Mouse (Mus musculus): ENCODE results near the gene Gm960. TPM values are rescaled to one million over a fixed set of nuclear protein-coding genes. Genes with fewer than 3 reads are reported as not detected.

The Gm960 gene
- polyA plus RNA-seq, 2 experiments = 0.20 TPM; not detected in 1

DNA sequence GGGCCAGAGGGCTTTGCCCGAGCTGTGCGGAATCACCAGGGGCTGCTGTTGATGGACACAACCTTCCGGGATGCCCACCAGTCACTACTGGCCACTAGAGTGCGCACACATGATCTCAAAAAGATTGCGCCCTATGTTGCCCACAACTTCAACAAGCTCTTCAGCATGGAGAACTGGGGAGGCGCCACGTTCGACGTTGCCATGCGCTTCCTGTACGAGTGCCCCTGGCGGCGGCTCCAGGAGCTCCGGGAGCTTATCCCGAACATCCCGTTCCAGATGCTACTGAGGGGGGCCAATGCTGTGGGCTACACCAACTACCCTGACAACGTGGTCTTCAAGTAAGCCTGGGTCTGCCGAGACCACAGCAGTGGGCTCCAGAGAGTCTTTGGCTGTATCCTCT is 80.3 kb downstream of the Gm960 start:
- Histone ChIP-seq H3K4me1 (replicated peaks; ENCODE audit: control insufficient read depth in 2 of 2, insufficient read depth in 2 of 2, low read length in 1 of 2) (peaks cover 4 to 9% of the 10 kb centered on the region in 2 experiments; a peak in 3 of 4 replicates), H3K9ac (replicated peaks) (no peak overlapping the region), H3K4me2 (ENCODE audit: low read depth) (no peak overlapping the region), H3K4me3 (ENCODE audit: insufficient read depth in 1 of 2, low read depth in 2 of 2, low read length in 2 of 2) (no peak overlapping the region), H3K27me3 (ENCODE audit: control insufficient read depth, insufficient read depth, low read length) (peaks cover 5% of the 10 kb centered on the region), H3K27ac (no peak overlapping the region), H3K36me3 (replicated peaks; ENCODE audit: control insufficient read depth, insufficient read depth, low read depth) (no peaks in the 10 kb centered on the region; the same call in none of the 2 replicates), H3K9me3 (ENCODE audit: control insufficient read depth, low read length) (no peaks in the 10 kb centered on the region)
- DNase-seq (ENCODE audit: low read depth in 3 of 3, low spot score in 3 of 3) (no peak), ATAC-seq (ENCODE audit: insufficient read depth) (no peak)
- WGBS (ENCODE audit: insufficient replicate concordance) = 31% methylated on average over 18 of the region's 18 CpGs
- TF ChIP-seq CTCF (IDR thresholded peaks at IDR 0.05; ENCODE audit: low read depth) = peak; percentile 50
- no peak for TF ChIP-seq EP300 (IDR thresholded peaks at IDR 0.05; ENCODE audit: low read depth)

DNA sequence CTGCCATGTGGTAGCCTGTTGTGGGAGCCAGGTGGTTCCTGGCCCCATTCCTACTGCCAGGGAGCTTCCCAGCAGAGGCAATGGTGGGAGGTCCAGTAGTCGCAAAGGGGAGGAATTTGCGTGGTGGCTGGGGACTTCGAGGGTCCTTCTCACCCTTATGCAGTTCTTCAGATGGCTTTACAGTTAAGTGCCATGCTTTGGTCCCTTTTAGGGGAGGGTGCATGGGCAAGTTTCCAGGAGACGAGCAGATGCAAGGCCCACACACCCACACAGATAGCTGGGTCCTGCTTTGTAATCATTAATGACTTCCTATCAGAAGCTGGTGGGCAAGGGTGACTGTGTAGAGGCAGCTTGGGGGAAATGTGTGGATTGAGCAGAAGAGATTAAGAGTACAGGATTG is 81.9 kb downstream of the Gm960 start:
- no peak overlapping the region for H3K4me3 ChIP-seq (ENCODE audit: insufficient read depth in 1 of 2, low read depth in 2 of 2, low read length in 2 of 2)
- DNase-seq (ENCODE audit: low read depth in 3 of 3, low spot score in 3 of 3) = no peak
- peaks cover 4 to 9% of the 10 kb centered on the region in 2 experiments; a peak in 3 of 4 replicates for H3K4me1 ChIP-seq (replicated peaks; ENCODE audit: control insufficient read depth in 2 of 2, insufficient read depth in 2 of 2, low read length in 1 of 2)
- no peak for TF ChIP-seq CTCF (IDR thresholded peaks at IDR 0.05; ENCODE audit: low read depth)
- TF ChIP-seq EP300 (IDR thresholded peaks at IDR 0.05; ENCODE audit: low read depth) = no peak
- peak overlapping the region; percentile 94 for H3K4me2 ChIP-seq (ENCODE audit: low read depth)
- H3K9ac ChIP-seq (replicated peaks) = no peak overlapping the region
- peaks cover 5% of the 10 kb centered on the region for H3K27me3 ChIP-seq (ENCODE audit: control insufficient read depth, insufficient read depth, low read length)
- H3K27ac ChIP-seq = no peak overlapping the region
- no peaks in the 10 kb centered on the region for H3K9me3 ChIP-seq (ENCODE audit: control insufficient read depth, low read length)
- ATAC-seq (ENCODE audit: insufficient read depth) = no peak
- no peaks in the 10 kb centered on the region for H3K36me3 ChIP-seq (replicated peaks; ENCODE audit: control insufficient read depth, insufficient read depth, low read depth)
- WGBS (ENCODE audit: insufficient replicate concordance) = 40% methylated on average over 4 of the region's 4 CpGs

DNA sequence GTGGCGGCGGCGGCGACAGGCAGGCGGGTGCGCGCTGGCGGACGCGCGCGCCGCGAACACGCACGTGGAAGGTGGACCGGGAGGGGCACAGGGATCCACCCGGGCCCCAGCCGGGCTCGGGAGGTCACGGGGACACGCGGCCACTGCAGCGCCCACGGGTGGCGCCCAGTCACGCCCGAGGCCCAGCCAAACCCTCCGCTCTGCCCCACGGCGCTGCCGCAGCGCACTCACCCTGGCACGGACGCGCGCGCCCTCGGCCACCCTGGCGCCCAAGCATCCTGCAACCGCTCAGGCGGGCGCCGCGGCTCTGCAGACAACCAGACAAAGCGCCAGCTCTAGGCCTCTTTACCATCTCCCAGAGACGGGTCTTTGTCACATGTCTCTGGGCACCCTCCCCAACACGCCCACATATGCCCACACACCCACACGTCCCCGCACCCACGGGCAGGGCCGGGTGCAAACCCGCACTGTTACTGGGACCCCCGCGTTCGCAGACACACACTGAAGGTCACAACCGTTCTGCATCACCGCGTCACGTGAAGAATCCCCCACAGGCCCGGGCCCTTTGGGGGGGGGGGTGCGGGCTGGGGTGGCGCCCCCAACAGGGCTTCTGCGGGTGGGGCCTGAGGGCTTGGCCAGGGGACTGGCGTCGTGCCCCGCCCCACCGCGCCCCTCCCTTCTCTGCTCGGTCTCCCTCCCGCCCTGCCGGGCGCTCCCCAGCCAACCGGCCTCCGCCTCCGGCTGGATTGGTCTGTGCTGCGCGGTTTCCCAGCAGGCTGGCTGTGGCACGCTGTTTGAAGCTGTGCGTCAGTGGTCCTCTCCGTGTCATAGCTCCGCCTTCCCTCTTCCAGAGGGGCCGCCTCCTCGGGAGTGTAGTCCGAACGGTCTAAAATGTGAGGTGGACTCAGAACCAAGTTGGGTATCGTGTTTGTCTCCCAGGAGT is 83.0 kb downstream of the Gm960 start, which contains the start of gene Lrfn4:
TSS of gene Lrfn4 (minus strand) at position 517 of the 943 bp plus-strand sequence.
- H3K27ac ChIP-seq = no peak within 1 kb of the TSS
- peak; percentile 87 for ATAC-seq (ENCODE audit: insufficient read depth)
- under 1% methylated on average over 85 of the region's 87 CpGs for WGBS (ENCODE audit: insufficient replicate concordance)

DNA sequence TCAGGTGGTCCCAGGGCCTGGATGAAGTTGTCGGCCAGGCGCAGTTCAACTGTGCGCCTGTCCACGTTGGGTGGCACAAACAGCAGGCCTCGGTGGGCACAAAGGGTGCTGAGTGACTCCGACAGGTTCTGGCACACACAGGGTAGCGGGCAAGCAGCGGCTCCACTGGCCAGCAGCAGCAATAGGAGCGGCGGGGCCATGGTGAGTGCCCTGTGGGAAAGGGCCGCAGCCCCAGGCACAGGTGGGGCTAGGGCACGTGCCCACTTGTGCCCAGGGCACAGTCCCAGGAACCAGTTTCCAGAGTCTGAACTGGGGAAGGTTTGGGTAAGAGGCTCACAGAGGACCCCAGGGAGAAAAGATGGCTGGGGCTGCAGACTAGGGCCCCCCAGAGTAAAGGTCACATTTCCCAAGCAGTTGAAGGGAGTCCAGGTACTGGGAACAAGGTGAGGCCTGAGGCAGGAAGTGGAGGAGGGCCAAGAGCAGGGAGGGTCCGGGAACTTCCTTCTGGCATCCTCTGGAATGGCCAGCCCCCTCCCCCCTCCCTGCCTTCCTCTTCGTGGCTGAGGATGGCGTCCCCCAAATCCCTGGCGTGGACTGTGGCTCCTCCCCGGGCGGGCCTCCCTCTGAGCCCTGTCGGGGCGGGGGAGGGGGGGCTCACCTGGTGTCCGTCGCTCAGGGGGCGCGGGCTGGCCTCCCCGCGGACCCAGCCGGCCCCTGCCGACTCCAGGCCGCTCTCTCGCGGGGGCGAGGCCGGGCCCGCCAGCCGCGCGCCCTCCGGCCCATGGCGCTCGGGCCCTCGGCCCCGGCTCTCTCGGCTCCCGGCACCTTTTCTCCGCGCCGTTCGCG is 83.9 kb downstream of the Gm960 start:
- Histone ChIP-seq H3K36me3 (replicated peaks; ENCODE audit: control insufficient read depth, insufficient read depth, low read depth) (no peaks in the 10 kb centered on the region), H3K27ac (no peak overlapping the region), H3K4me2 (ENCODE audit: low read depth) (peak overlapping the region; percentile 94), H3K9ac (replicated peaks) (peak overlapping the region; percentile 62), H3K27me3 (ENCODE audit: control insufficient read depth, insufficient read depth, low read length) (peaks cover 5% of the 10 kb centered on the region), H3K4me3 (ENCODE audit: insufficient read depth in 1 of 2, low read depth in 2 of 2, low read length in 2 of 2) (peak overlapping the region; percentile 51 to 61), H3K4me1 (replicated peaks; ENCODE audit: control insufficient read depth in 2 of 2, insufficient read depth in 2 of 2, low read length in 1 of 2) (peaks cover 4 to 9% of the 10 kb centered on the region in 2 experiments; a peak in 3 of 4 replicates), H3K9me3 (ENCODE audit: control insufficient read depth, low read length) (no peaks in the 10 kb centered on the region)
- 27% methylated on average over 37 of the region's 49 CpGs for WGBS (ENCODE audit: insufficient replicate concordance)
- DNase-seq (ENCODE audit: low read depth in 3 of 3, low spot score in 3 of 3) (no peak), ATAC-seq (ENCODE audit: insufficient read depth) (no peak)
- TF ChIP-seq EP300 (IDR thresholded peaks at IDR 0.05; ENCODE audit: low read depth) (no peak), CTCF (IDR thresholded peaks at IDR 0.05; ENCODE audit: low read depth) (0 out of 2 replicates have a peak, but pooled peaks have one; percentile 1)

More for the DNA sequence above, 83.0 kb downstream of the Gm960 start, which contains the start of gene Lrfn4:
- peak; percentile 63 to 68 (median 66) for DNase-seq (ENCODE audit: low read depth in 3 of 3, low spot score in 3 of 3)
- TF ChIP-seq EP300 (IDR thresholded peaks at IDR 0.05; ENCODE audit: low read depth) (no peak), CTCF (IDR thresholded peaks at IDR 0.05; ENCODE audit: low read depth) (no peak)
- Histone ChIP-seq H3K9ac (replicated peaks) (peak within 1 kb of the TSS; percentile 62), H3K4me2 (ENCODE audit: low read depth) (peak within 1 kb of the TSS; percentile 94), H3K9me3 (ENCODE audit: control insufficient read depth, low read length) (no peaks in the 10 kb centered on the region), H3K36me3 (replicated peaks; ENCODE audit: control insufficient read depth, insufficient read depth, low read depth) (no peaks in the 10 kb centered on the region), H3K4me1 (replicated peaks; ENCODE audit: control insufficient read depth in 2 of 2, insufficient read depth in 2 of 2, low read length in 1 of 2) (peaks cover 4 to 9% of the 10 kb centered on the region in 2 experiments; a peak in 3 of 4 replicates), H3K27me3 (ENCODE audit: control insufficient read depth, insufficient read depth, low read length) (peaks cover 5% of the 10 kb centered on the region), H3K4me3 (ENCODE audit: insufficient read depth in 1 of 2, low read depth in 2 of 2, low read length in 2 of 2) (peak within 1 kb of the TSS; percentile 51 to 61)

Measured in liver, embryonic 14.5 days (tissue).